Mouse (Mus musculus): Measurements from ENCODE around the gene Ptpre. TPM values are rescaled to one million over a fixed set of nuclear protein-coding genes. Genes with fewer than 3 reads are reported as not detected.

The Ptpre gene
- polyA plus RNA-seq, 1 experiment from 2014 or later: 3.1 TPM

MicroRNA genes within 50 kb of the gene (microRNA counts, 519-probe panel; counts per million panel counts)
- microRNA mmu-miR-1962: 956 counts per million, percentile 5 among the panel's probes with 10 or more counts

Small RNA genes within 50 kb of the gene (microRNA-seq; reads per million reads assigned to microRNA genes)
- gene Mir1962: not detected

Other genes with a start within 250 kb of the Ptpre start
- gene Foxi2, start 127.2 kb upstream of the Ptpre start, polyA plus RNA-seq (2015; fragmentation: Nextera tagmentation; extraction: Ambion mirVana): not detected in 2 replicates
- 2.8 and 4.1 TPM in 2 replicates for gene Clrn3, start 8.8 kb upstream of the Ptpre start, polyA plus RNA-seq (2015; fragmentation: Nextera tagmentation; extraction: Ambion mirVana)
- gene Mki67, start 178.9 kb downstream of the Ptpre start, polyA plus RNA-seq (2015; fragmentation: Nextera tagmentation; extraction: Ambion mirVana): 27.7 and 34.4 TPM in 2 replicates

All from stomach, embryonic 16.5 days (tissue).